Mouse (Mus musculus): ENCODE data around the gene Inf2. TPM values are rescaled to one million over a fixed set of nuclear protein-coding genes. Genes with fewer than 3 reads are reported as not detected.

The Inf2 gene
- total RNA-seq, 2 experiments from 2014 or later: 26.5 to 27.3 TPM

- DNase-seq (ENCODE audit: low spot score in 2 of 2): no peak
Observed at GRCm38 (mm10) chr12:112563011-112563410, 25.6 kb upstream of the Inf2 start.

DNA sequence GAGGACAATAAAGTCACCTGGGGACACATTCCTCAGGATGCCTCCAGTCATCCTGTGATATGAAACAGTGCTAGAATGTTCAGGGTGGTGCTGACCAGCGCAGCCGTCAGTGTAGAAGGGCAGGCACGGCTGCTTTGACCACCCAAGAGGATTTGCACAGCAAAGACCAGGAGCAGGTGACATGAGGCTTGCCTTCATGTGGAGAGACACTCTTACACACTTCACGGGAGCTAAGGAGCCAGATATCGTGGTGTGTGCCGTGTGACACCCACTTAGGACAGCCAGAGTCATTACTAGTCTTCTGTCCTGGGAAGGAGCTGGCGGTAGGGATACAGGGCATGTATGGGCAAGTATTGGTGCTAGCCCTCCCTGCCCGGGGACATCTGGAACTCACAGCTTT lies 18.4 kb upstream of the Inf2 start:
- DNase-seq (ENCODE audit: low spot score in 2 of 2): no peak

DNA sequence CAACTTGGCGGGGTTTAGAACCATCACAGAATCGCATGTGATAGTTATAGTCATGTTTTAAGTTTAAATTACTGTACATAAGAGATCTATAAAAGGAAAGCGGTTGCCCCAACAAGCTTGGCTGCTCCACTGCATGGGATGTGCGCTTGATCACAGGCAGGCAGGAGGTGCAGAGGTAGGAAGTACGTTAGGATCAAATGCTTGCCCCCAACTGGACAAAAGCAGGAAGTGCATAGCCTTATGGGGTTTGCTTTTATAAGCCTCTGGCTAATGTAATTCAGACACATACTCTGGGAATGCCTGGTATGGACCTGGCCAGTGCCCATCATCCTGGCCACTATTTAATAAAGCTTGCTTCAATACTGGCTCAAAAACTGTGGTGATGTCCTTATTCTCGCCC lies 17.5 kb upstream of the Inf2 start:
- no peak for DNase-seq (ENCODE audit: low spot score in 2 of 2)

DNA sequence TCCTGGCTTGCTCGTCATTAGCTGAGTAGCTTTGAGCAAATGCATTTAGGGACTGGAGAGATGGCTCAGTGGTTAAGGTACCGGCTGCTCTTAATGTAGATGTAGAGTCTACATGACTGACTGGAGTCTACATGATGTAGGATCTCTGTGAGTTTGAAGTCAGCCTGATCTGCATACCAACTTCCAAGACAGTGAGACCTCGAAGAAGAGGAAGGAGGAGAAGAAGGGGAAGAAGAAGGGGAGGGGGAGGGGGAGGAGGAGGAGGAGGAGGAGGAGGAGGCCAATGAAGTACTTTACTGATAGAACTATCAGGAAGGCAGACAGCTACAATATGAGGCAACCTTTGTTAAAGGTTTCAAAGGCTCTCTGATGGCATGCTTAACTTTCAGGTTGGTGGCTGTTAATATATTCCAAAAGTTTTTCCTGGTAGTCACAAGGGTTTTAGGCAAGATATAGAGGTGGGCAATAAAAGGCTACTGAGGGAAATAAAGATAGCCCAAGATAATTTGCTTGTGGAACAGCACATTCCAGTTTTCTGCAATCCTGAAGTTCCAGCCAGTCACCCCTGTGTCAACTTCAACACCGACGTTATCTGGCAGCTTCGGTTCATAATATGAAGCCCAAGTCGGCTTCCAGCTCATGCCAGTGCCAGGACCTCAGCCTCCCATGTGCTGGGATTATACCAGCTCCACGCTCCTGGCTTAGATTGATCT lies 13.2 kb upstream of the Inf2 start:
- no peak for DNase-seq (ENCODE audit: low spot score in 2 of 2)

GRCm38 (mm10) chr12:112576341-112576740 lies 12.2 kb upstream of the Inf2 start:
- no peak for DNase-seq (ENCODE audit: low spot score in 2 of 2)

GRCm38 (mm10) chr12:112576749-112577148 lies 11.8 kb upstream of the Inf2 start:
- no peak for DNase-seq (ENCODE audit: low spot score in 2 of 2)

DNA sequence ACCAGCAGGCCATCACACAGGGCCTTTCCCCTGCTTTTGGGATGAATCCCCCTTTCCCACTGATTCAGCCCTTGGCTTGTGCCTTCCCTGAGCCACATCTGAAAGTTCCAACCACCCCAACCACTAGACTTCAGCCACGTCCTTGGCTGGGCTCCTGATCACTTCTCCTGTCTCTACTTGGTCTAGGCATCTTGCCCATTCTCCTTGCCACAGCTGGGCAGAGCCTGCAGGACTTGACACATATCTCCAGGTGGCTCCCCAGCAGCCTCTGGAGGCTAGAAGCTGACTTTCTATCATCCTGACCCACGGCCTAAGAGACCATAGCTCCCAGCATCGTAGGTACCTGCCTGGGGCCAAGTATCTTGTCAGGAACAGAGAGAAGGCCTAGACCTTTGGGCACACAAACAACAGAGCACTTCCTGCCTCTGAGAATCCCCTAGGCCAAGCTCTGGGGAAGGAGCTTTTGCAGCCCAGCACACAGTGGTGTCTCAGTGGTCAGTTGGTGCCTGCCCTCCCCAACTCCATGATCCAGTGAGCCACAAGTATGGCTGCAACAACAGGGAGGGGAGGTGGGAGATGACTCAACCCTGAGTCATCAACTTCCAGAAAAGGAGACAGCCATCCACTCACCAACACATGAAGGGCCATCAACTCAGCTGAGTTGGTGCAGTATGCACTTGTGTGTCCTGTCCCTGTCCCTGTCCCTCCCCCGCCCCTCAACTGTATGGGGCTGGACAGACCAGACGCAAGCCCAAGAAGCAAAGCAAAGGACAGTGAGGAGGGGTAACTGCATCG lies 10.1 kb upstream of the Inf2 start:
- DNase-seq (ENCODE audit: low spot score in 2 of 2): no peak

GRCm38 (mm10) chr12:112579430-112579829 lies 9.2 kb upstream of the Inf2 start:
- no peak for DNase-seq (ENCODE audit: low spot score in 2 of 2)

- no peak for DNase-seq (ENCODE audit: low spot score in 2 of 2)
Observed at GRCm38 (mm10) chr12:112579926-112580325, 8.7 kb upstream of the Inf2 start.

DNA sequence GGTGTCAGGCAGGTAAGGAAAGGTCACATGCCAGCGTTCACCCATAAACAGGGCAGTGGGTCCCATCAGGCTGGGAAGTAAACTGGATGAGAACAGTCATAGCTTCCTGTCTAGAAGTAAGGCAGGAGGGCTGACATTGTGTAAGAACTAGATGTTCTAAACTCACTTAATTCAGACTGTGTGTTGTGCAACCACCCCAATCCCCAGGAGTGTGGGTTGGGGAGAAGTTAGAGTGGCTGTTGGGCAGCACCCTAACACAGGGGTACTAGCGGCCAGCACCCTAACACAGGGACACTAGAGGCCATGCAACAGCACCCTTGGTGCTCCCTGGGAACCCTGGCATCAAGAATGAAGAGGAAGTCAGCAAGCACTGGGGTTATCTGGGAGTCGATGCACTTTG lies 7.5 kb upstream of the Inf2 start:
- no peak for DNase-seq (ENCODE audit: low spot score in 2 of 2)

DNA sequence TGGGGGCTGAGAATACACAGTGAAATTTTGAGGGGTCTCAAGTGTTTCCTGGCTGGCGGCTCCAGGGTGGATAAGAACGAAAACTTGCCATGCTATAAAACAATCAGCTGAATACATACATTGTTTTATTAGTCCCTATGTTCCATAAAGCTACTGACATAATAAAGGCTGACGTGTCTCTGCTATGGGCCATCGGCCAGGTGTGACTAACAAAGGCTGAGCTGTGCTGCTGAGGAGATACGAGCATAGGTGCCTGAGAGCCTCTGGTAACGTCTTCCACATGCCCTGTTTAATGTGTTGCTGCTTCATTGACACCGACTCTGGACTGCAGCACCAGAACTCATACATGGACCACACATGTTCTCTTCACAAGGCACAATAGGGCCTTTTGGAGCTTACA lies 3.6 kb upstream of the Inf2 start:
- DNase-seq (ENCODE audit: low spot score in 2 of 2): no peak

- no peak for DNase-seq (ENCODE audit: low spot score in 2 of 2)
Observed at GRCm38 (mm10) chr12:112585924-112586538, 2.6 kb upstream of the Inf2 start.

GRCm38 (mm10) chr12:112587125-112588124 lies 1.2 kb upstream of the Inf2 start:
- no peak for DNase-seq (ENCODE audit: low spot score in 2 of 2)

DNA sequence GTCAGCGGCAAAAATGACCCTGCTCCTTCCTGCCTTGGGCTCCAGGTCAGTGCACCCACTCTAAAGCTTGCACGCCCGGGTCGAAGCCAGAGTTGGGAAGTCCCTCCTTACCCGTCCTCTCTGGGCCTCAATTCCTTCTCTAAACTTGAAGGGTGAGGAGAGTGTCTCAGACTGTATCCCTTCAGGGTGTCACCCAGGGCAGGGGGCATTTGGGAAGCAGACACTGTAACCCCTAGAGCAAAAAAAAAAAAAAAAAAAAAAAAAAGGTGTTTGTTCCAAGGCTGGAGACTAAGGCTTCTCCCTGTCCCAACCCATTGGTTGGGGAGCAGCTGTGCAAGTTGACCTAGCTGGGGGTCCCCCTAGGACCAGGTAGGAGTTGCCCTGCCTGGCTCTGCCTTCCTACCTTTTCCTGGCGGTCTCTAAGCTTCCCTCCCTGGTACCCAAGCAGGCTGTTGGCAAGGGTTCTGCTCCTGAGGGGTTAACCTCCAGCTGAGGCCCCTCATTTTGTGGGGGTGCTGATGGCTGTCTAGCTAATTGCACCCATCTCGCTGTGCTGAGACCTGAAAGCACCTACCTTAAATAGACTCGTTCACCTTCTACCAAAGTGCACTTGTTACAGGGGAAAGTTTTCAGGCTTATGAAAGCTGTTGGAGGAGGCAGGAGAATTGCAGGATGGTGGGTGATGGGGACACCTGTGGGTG lies 1.1 kb downstream of the Inf2 start:
- DNase-seq (ENCODE audit: low spot score in 2 of 2): no peak

- no peak for DNase-seq (ENCODE audit: low spot score in 2 of 2)
Observed at GRCm38 (mm10) chr12:112590566-112591239, 2.1 kb downstream of the Inf2 start.

GRCm38 (mm10) chr12:112591240-112591639 lies 2.7 kb downstream of the Inf2 start:
- no peak for DNase-seq (ENCODE audit: low spot score in 2 of 2)

- no peak for DNase-seq (ENCODE audit: low spot score in 2 of 2)
Observed at GRCm38 (mm10) chr12:112591730-112592129, 3.1 kb downstream of the Inf2 start.

DNA sequence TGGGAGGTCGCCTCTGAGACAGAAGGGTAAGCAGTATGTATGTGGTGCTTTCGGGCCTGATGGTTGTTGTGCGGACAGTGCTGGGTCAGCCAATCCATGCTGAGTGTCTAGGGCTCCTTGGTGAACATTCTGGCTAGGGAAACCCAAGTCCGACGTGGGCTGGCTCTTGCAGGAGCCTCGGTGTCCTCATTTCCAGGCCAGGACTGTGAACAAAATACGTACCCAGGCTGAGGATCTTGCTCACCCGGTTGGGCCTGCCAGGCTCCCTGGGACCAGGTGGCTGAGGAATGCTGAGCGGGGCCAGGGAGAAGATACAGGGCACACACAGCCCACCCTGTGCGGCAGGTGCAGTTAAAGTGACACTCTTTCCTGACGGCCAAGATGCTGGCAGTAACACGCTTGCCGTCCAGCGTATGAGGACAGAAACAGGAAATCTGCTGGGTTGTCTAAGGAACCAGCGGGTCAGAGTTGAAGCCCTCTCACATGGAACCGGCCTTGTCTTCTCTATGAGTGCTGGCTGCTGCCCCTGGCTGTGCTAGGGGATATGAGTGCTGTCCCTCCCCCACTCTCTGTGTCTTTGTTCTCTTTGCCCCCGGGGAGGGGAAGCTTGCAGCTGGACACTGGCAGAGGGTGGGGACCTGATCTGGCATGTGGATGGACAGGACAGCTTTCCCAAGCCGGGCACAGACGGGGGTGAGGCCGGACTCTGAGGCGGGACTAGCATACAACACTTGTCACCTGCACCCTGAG lies 4.6 kb downstream of the Inf2 start:
- DNase-seq (ENCODE audit: low spot score in 2 of 2): no peak
